Comparison of ENCODE assay signal across 12 mouse cellular contexts in genomic region chr5:111214890-111215289, GRCm38 (mm10).
A peak's percentile ranks its signal among the peaks of the same experiment; 100 is the strongest.
DNase-seq lines count a peak whose midpoint lies in the region; ATAC-seq lines count a peak whose summit lies in the region.
"Had no signal": no experiment of that assay in that cellular context is flagged by ENCODE, and none has a peak within 500 bp of the region (broad histone marks: within the 10 kb centered on the region; RNA-seq: fewer than 3 reads in every experiment).

No protein-coding gene starts in this region.

- H3K9me3 ChIP-seq in heart, embryonic 15.5 days (replicated peaks), result no peaks in the 10 kb centered on the region
- H3K9me3 ChIP-seq in forebrain, embryonic 16.5 days (ENCODE audit: control insufficient read depth, low read length), result no peaks in the 10 kb centered on the region
- no peaks in the 10 kb centered on the region for H3K9me3 ChIP-seq in midbrain, embryonic 12.5 days
- H3K9me3 ChIP-seq in liver, embryonic 12.5 days (replicated peaks), result no peaks in the 10 kb centered on the region

- DNase-seq in heart, postnatal 4 days, result no peak
- DNase-seq in brain, adult 2 months (ENCODE audit: low read depth, low spot score), result peak; percentile 83
- no peak for DNase-seq in adipocyte (ENCODE audit: low spot score)
- no peak for DNase-seq in gastrocnemius, adult 8-10 months (ENCODE audit: low spot score in 2 of 2)
- DNase-seq: B cell, adult 2 months; heart, adult 11 months; liver; lung, postnatal 10 days had no signal

- 0 out of 2 replicates have a peak overlapping the region, but pooled peaks have one; percentile 24 for H3K27ac ChIP-seq in heart, embryonic 15.5 days
- H3K27ac ChIP-seq in forebrain, embryonic 16.5 days (ENCODE audit: low read length), result peak overlapping the region; percentile 84
- peak overlapping the region; percentile 65 for H3K27ac ChIP-seq in midbrain, embryonic 12.5 days (replicated peaks)
- no peak overlapping the region for H3K27ac ChIP-seq in liver, embryonic 12.5 days

- peaks cover 17% of the 10 kb centered on the region for H3K4me1 ChIP-seq in heart, embryonic 15.5 days (replicated peaks)
- peaks cover 52% of the 10 kb centered on the region for H3K4me1 ChIP-seq in forebrain, embryonic 16.5 days (replicated peaks; ENCODE audit: control insufficient read depth, insufficient read depth, low read length)
- peaks cover 65% of the 10 kb centered on the region for H3K4me1 ChIP-seq in midbrain, embryonic 12.5 days
- H3K4me1 ChIP-seq in liver, embryonic 12.5 days, result no peaks in the 10 kb centered on the region

- H3K27me3 ChIP-seq in heart, embryonic 15.5 days, result no peaks in the 10 kb centered on the region
- no peaks in the 10 kb centered on the region for H3K27me3 ChIP-seq in forebrain, embryonic 16.5 days (replicated peaks; ENCODE audit: control insufficient read depth, insufficient read depth, low read length)
- peaks cover 58% of the 10 kb centered on the region for H3K27me3 ChIP-seq in midbrain, embryonic 12.5 days
- no peaks in the 10 kb centered on the region for H3K27me3 ChIP-seq in liver, embryonic 12.5 days (replicated peaks)

- H3K4me3 ChIP-seq in heart, embryonic 15.5 days, result no peak overlapping the region
- H3K4me3 ChIP-seq in forebrain, embryonic 16.5 days (replicated peaks; ENCODE audit: low read length), result no peak overlapping the region
- H3K4me3 ChIP-seq in midbrain, embryonic 12.5 days, result no peak overlapping the region
- H3K4me3 ChIP-seq in liver, embryonic 12.5 days, result no peak overlapping the region

- no peak overlapping the region for H3K4me2 ChIP-seq in heart, embryonic 15.5 days
- peak overlapping the region; percentile 30 for H3K4me2 ChIP-seq in forebrain, embryonic 16.5 days (ENCODE audit: low read length)
- peak overlapping the region; percentile 13 for H3K4me2 ChIP-seq in midbrain, embryonic 12.5 days (replicated peaks)
- H3K4me2 ChIP-seq in liver, embryonic 12.5 days, result no peak overlapping the region

- H3K36me3 ChIP-seq in heart, embryonic 15.5 days, result no peaks in the 10 kb centered on the region
- no peaks in the 10 kb centered on the region for H3K36me3 ChIP-seq in forebrain, embryonic 16.5 days (ENCODE audit: control insufficient read depth, insufficient read depth)
- no peaks in the 10 kb centered on the region for H3K36me3 ChIP-seq in midbrain, embryonic 12.5 days
- H3K36me3 ChIP-seq in liver, embryonic 12.5 days, result no peaks in the 10 kb centered on the region

- no peak for ATAC-seq in heart, embryonic 15.5 days (replicated peaks; ENCODE audit: insufficient number of reproducible peaks, insufficient read depth, low FRiP score, low read depth)
- ATAC-seq in forebrain, embryonic 16.5 days, result peak; percentile 66
- peak; percentile 47 for ATAC-seq in midbrain, embryonic 12.5 days (ENCODE audit: low FRiP score, low read depth)
- ATAC-seq in liver, embryonic 12.5 days, result no peak

- WGBS in heart, embryonic 15.5 days, result 64% methylated on average over 13 of the region's 13 CpGs
- WGBS in forebrain, embryonic 16.5 days, result 11% methylated on average over 13 of the region's 13 CpGs
- 24% methylated on average over 13 of the region's 13 CpGs for whole genome bisulfite sequencing in midbrain, embryonic 12.5 days
- WGBS in liver, embryonic 12.5 days (ENCODE audit: insufficient replicate concordance), result 70% methylated on average over 13 of the region's 13 CpGs

- no peak overlapping the region for H3K9ac ChIP-seq in heart, embryonic 15.5 days
- H3K9ac ChIP-seq in forebrain, embryonic 16.5 days (replicated peaks; ENCODE audit: low read depth, low read length), result peak overlapping the region; percentile 42
- H3K9ac ChIP-seq in midbrain, embryonic 12.5 days (replicated peaks), result no peak overlapping the region
- H3K9ac ChIP-seq in liver, embryonic 12.5 days, result no peak overlapping the region

Comparison
In these comparisons a context has a peak if more than half of its experiments do, and no peak if none do; other contexts are left out.
1. ATAC-seq: peak in forebrain, embryonic 16.5 days (single experiment) and midbrain, embryonic 12.5 days (single experiment); none in heart, embryonic 15.5 days (single experiment) and liver, embryonic 12.5 days (single experiment).
2. H3K4me2 ChIP-seq: peak in forebrain, embryonic 16.5 days (single experiment) and midbrain, embryonic 12.5 days (single experiment); none in heart, embryonic 15.5 days (single experiment) and liver, embryonic 12.5 days (single experiment).